Mouse (Mus musculus) small intestine, adult 2 months (tissue): Measurements from ENCODE around the gene Cyp2t4. TPM values are rescaled to one million over a fixed set of nuclear protein-coding genes. Genes with fewer than 3 reads are reported as not detected.

Experiments used
- H3K27ac ChIP-seq: fragments of 200-500 bp; 2 replicates; pipeline ENCODE4 v1.5.1; 2012; ENCODE audit warnings: low read depth, low read length, control low read depth, inconsistent platforms; ENCODE audit not compliant: insufficient read depth
- H3K27me3 ChIP-seq: fragments of 200-500 bp; 2 replicates; pipeline ENCODE4 v1.6.1; 2012; ENCODE audit warnings: mild to moderate bottlenecking, moderate library complexity, low read length, inconsistent platforms; ENCODE audit not compliant: control insufficient read depth, insufficient read depth
- H3K36me3 ChIP-seq: fragments of 200-500 bp; 2 replicates; pipeline ENCODE4 v1.6.1; 2012; ENCODE audit warnings: mild to moderate bottlenecking, low read length, control low read depth, inconsistent platforms; ENCODE audit not compliant: control insufficient read depth, insufficient read depth
- H3K4me1 ChIP-seq: fragments of 200-500 bp; 2 replicates; pipeline ENCODE4 v1.6.1; 2012; ENCODE audit warnings: low read length, inconsistent platforms, mixed read lengths; ENCODE audit not compliant: control insufficient read depth, insufficient read depth, insufficient read length
- H3K4me3 ChIP-seq: fragments of 200-500 bp; 2 replicates; pipeline ENCODE4 v1.5.1; 2012; ENCODE audit warnings: low read depth, mild to moderate bottlenecking, control low read depth, inconsistent platforms, low read length, moderate library complexity
- CTCF ChIP-seq: fragments of 200-500 bp; IDR thresholded peaks from 2 replicates; pipeline ENCODE4 v1.5.1; 2012; ENCODE audit warnings: low read depth, mild to moderate bottlenecking, control low read depth, inconsistent platforms, low read length, moderate library complexity, mixed read lengths; ENCODE audit not compliant: insufficient replicate concordance, insufficient read length; ENCODE audit errors: extremely low read depth
- POLR2A ChIP-seq: fragments of 200-500 bp; IDR thresholded peaks from 2 replicates; pipeline ENCODE4 v1.6.1; 2012; ENCODE audit warnings: low read depth, mild to moderate bottlenecking, control low read depth, inconsistent platforms, low read length, moderate library complexity
- WGBS: fragments of 180-500 bp; shearing (Covaris S2); methylation state at CpG from one replicate; pipeline ENCODE4 v1.1.7; 2018; 5-methylcytosine and 5-hydroxymethylcytosine counted together
- polyA plus RNA-seq: library from polyadenylated mRNA; depleted of rRNA; stranded (reverse); fragments of >200 nt; gene quantifications from 2 replicates; pipeline ENCODE4 v1.2.3, GENCODE M21; 2012; rRNA removed

The Cyp2t4 gene
- polyA plus RNA-seq, 1 experiment = not detected

- Histone ChIP-seq H3K27ac (0 out of 2 replicates have a peak overlapping the region, but pooled peaks have one; percentile 10), H3K27me3 (no peaks in the 10 kb centered on the region), H3K4me1 (peaks cover 12% of the 10 kb centered on the region; the same call in 1 of the 2 replicates), H3K36me3 (peaks cover 25% of the 10 kb centered on the region), H3K4me3 (no peak overlapping the region)
- WGBS = 86% methylated on average over 3 of the region's 3 CpGs
- no peak for TF ChIP-seq POLR2A
- no peak for TF ChIP-seq CTCF
Observed at GRCm38 (mm10) chr7:27197136-27197535, 43.6 kb downstream of the Cyp2t4 start.

- 88% methylated on average over 8 of the region's 8 CpGs for WGBS
- H3K27ac ChIP-seq = peak overlapping the region; percentile 40; the same call in 1 of the 2 replicates
- TF ChIP-seq CTCF (no peak), POLR2A (no peak)
- no peak overlapping the region for H3K4me3 ChIP-seq
- H3K27me3 ChIP-seq = no peaks in the 10 kb centered on the region
- H3K4me1 ChIP-seq = peaks cover 16% of the 10 kb centered on the region; the same call in 1 of the 2 replicates
- peaks cover 20% of the 10 kb centered on the region for H3K36me3 ChIP-seq
Observed at GRCm38 (mm10) chr7:27197634-27198033, 44.1 kb downstream of the Cyp2t4 start.

GRCm38 (mm10) chr7:27198355-27198754 is 44.8 kb downstream of the Cyp2t4 start:
- H3K27ac ChIP-seq = 0 out of 2 replicates have a peak overlapping the region, but pooled peaks have one; percentile 11
- H3K4me1 ChIP-seq = peaks cover 23% of the 10 kb centered on the region; the same call in 1 of the 2 replicates
- no peak overlapping the region for H3K4me3 ChIP-seq
- H3K36me3 ChIP-seq = peaks cover 15% of the 10 kb centered on the region
- no peak for TF ChIP-seq CTCF
- no peak for TF ChIP-seq POLR2A
- no peaks in the 10 kb centered on the region for H3K27me3 ChIP-seq

- no peak overlapping the region for H3K4me3 ChIP-seq
- peaks cover 12% of the 10 kb centered on the region for H3K36me3 ChIP-seq
- no peak for TF ChIP-seq POLR2A
- no peak for TF ChIP-seq CTCF
- H3K27ac ChIP-seq = 0 out of 2 replicates have a peak overlapping the region, but pooled peaks have one; percentile 11
- peaks cover 22% of the 10 kb centered on the region; the same call in 1 of the 2 replicates for H3K4me1 ChIP-seq
- no peaks in the 10 kb centered on the region for H3K27me3 ChIP-seq
- 89% methylated on average over 8 of the region's 8 CpGs for WGBS
Observed at GRCm38 (mm10) chr7:27198779-27199178, 45.3 kb downstream of the Cyp2t4 start.

DNA sequence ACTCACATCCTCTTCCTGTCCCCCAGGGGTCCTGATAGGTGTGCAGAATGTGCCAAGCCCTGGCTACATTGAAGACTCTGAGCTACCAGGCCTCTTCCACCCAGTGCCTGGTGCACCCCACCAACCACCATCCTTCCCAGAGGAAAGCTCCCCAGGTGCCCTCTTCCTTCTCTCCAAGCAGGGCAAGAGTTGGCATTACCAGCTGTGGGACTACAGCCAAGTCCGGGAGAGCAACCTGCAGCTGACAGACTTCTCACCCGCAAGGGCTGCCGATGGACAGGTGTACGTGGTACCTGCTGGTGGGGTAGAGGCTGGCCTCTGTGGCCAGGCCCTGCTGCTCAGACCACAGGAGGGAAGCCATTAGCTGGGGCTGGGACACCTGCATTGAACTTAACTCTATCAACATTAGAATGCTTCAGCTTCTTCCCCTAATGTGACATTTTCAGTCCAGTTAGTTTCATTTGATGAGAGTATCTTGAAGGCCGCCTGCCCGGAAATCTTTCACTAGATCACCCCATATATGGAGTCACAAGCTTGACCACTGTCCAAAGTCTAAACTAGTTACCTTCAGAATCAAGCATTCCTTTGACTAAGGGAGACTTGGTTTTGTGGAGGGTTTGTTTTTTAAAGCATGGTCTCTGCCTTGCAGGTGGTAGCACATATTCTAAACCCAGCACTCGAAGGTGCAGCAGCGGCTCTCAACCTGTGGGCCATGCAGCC is 50.4 kb downstream of the Cyp2t4 start:
- Histone ChIP-seq H3K4me1 (peaks cover 13% of the 10 kb centered on the region; the same call in 1 of the 2 replicates), H3K27ac (no peak overlapping the region), H3K4me3 (no peak overlapping the region), H3K27me3 (no peaks in the 10 kb centered on the region), H3K36me3 (peaks cover 29% of the 10 kb centered on the region)
- TF ChIP-seq CTCF (no peak), POLR2A (no peak)
- WGBS = 77% methylated on average over 8 of the region's 8 CpGs

Other genes with a start within 250 kb of the Cyp2t4 start
- not detected in 2 replicates for gene Cyp2a22, start 214.3 kb upstream of the Cyp2t4 start, polyA plus RNA-seq
- gene Cyp2a12, start 124.6 kb upstream of the Cyp2t4 start, polyA plus RNA-seq = 0.11 TPM in 1 of 2 replicates, not detected in the other
- gene Cyp2f2, start 33.8 kb upstream of the Cyp2t4 start, polyA plus RNA-seq = 0.24 and 0.30 TPM in 2 replicates
- gene Egln2, start 13.1 kb downstream of the Cyp2t4 start, polyA plus RNA-seq = 64.8 and 129 TPM in 2 replicates
- 42.9 and 77.3 TPM in 2 replicates for gene Rab4b, start 25.2 kb downstream of the Cyp2t4 start, polyA plus RNA-seq
- gene Gm21983, start 27.4 kb downstream of the Cyp2t4 start, polyA plus RNA-seq = 0.23 TPM in 1 of 2 replicates, not detected in the other
- gene Mia, start 27.4 kb downstream of the Cyp2t4 start, polyA plus RNA-seq = 9.6 TPM in 1 of 2 replicates, not detected in the other
- 6.4 and 9.5 TPM in 2 replicates for gene BC024978, start 42.1 kb downstream of the Cyp2t4 start, polyA plus RNA-seq
- gene Snrpa, start 42.6 kb downstream of the Cyp2t4 start, polyA plus RNA-seq = 73.2 and 138 TPM in 2 replicates
- 15.3 and 44.6 TPM in 2 replicates for gene Itpkc, start 74.9 kb downstream of the Cyp2t4 start, polyA plus RNA-seq
- 34.7 and 60.7 TPM in 2 replicates for gene Coq8b, start 79.3 kb downstream of the Cyp2t4 start, polyA plus RNA-seq
- gene Numbl, start 104.7 kb downstream of the Cyp2t4 start, polyA plus RNA-seq = 8.3 and 9.0 TPM in 2 replicates
- gene Ltbp4, start 184.0 kb downstream of the Cyp2t4 start, polyA plus RNA-seq = 136 and 163 TPM in 2 replicates
- 62.1 and 115 TPM in 2 replicates for gene Shkbp1, start 202.3 kb downstream of the Cyp2t4 start, polyA plus RNA-seq
- gene Gm20479, start 203.7 kb downstream of the Cyp2t4 start, polyA plus RNA-seq = not detected in 2 replicates